Mouse (Mus musculus) thymus, postnatal 4 days (tissue): ENCODE data around the gene Hal.
A peak's percentile ranks its signal among the peaks of the same experiment; 100 is the strongest.
"Not testable (repeated sequence)": the region's sequence is repeated elsewhere in the genome, so short reads cannot be mapped to it uniquely, and the experiment has no call there.

ENCODE experiments used
- DNase-seq: peaks from one replicate; pipeline ENCODE4 v3.0.0; 2021

Hal gene

GRCm38 (mm10) chr10:93518186-93518585 lies 29.6 kb downstream of the Hal start:
- DNase-seq, result no peak

- DNase-seq, result no peak
Measured at GRCm38 (mm10) chr10:93518620-93519019, 30.1 kb downstream of the Hal start.

- DNase-seq, result no peak
Measured at GRCm38 (mm10) chr10:93519159-93519558, 30.6 kb downstream of the Hal start.

GRCm38 (mm10) chr10:93519756-93520155 lies 31.2 kb downstream of the Hal start:
- DNase-seq, result no peak

GRCm38 (mm10) chr10:93520994-93521393 lies 32.4 kb downstream of the Hal start:
- no peak for DNase-seq

- no peak for DNase-seq
Measured at GRCm38 (mm10) chr10:93525329-93525728, 36.8 kb downstream of the Hal start.

GRCm38 (mm10) chr10:93538287-93538686 lies 49.7 kb downstream of the Hal start:
- no peak for DNase-seq

- DNase-seq, result no peak
Measured at GRCm38 (mm10) chr10:93538818-93539217, 50.2 kb downstream of the Hal start.

- DNase-seq, result peak; percentile 91
Measured at GRCm38 (mm10) chr10:93539775-93540430, 51.3 kb downstream of the Hal start, which contains the start of gene Amdhd1. TSS of gene Amdhd1 (minus strand) at chr10:93540033.

GRCm38 (mm10) chr10:93540431-93541210 lies 52.1 kb downstream of the Hal start, which contains the start of gene Ccdc38:
TSS of gene Ccdc38 (plus strand) at chr10:93540632.
- DNase-seq, result peak; percentile 47

GRCm38 (mm10) chr10:93541585-93541984 lies 53.0 kb downstream of the Hal start:
- DNase-seq, result no peak

GRCm38 (mm10) chr10:93542356-93542755 lies 53.8 kb downstream of the Hal start:
- DNase-seq, result peak; percentile 17

GRCm38 (mm10) chr10:93543176-93543575 lies 54.6 kb downstream of the Hal start:
- DNase-seq, result no peak

GRCm38 (mm10) chr10:93544172-93544571 lies 55.6 kb downstream of the Hal start:
- DNase-seq, result no peak

GRCm38 (mm10) chr10:93547741-93548270 lies 59.2 kb downstream of the Hal start:
- no peak for DNase-seq

- peak; percentile 87 for DNase-seq
Measured at GRCm38 (mm10) chr10:93548991-93549390, 60.4 kb downstream of the Hal start.

- DNase-seq, result no peak
Measured at GRCm38 (mm10) chr10:93549821-93550220, 61.3 kb downstream of the Hal start.

GRCm38 (mm10) chr10:93552596-93552995 lies 64.0 kb downstream of the Hal start:
- DNase-seq, result no peak

GRCm38 (mm10) chr10:93557971-93558370 lies 69.4 kb downstream of the Hal start:
- not testable (repeated sequence) for DNase-seq

- DNase-seq, result no peak
Measured at GRCm38 (mm10) chr10:93559786-93560185, 71.2 kb downstream of the Hal start.

GRCm38 (mm10) chr10:93564518-93565090 lies 76.0 kb downstream of the Hal start:
- DNase-seq, result no peak

- no peak for DNase-seq
Measured at GRCm38 (mm10) chr10:93567066-93567465, 78.5 kb downstream of the Hal start.

- DNase-seq, result no peak
Measured at GRCm38 (mm10) chr10:93567841-93568566, 79.4 kb downstream of the Hal start.
